Mouse (Mus musculus): ENCODE measurements around the gene Pcp4l1.

The Pcp4l1 gene

DNA sequence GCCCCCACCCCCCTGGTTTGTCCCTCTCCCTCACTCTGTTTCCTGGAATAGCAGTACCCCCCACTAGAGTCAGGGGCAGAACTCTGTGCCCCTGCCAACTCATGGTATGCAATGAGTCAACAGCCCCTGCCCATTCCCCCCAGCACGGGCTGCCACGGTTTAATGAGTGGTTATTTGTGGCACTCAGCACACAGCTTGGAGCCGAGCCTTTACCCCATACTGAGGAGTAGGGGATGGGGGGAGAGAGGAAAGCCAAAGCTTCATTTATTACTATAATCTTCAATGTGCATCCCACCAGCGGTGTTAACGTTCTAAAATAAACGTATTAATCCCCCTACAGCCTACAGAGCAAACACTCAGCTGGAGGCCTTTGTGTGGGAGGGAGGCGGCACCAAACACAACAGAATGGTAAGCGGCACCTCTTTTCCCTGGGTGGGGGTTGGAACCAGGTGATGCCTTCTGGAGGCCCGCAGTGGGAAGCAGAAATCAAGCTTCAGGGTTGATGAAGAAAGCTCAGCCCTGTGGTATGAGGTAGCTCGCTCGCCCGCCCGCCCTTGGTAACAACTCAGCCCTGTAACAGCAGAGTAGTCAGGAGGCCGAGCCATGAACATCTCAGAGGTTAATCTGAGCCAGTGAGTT lies 6.5 kb downstream of the Pcp4l1 start:
- in situ Hi-C loops (cut with MseI, MboI): no loop called here

DNA sequence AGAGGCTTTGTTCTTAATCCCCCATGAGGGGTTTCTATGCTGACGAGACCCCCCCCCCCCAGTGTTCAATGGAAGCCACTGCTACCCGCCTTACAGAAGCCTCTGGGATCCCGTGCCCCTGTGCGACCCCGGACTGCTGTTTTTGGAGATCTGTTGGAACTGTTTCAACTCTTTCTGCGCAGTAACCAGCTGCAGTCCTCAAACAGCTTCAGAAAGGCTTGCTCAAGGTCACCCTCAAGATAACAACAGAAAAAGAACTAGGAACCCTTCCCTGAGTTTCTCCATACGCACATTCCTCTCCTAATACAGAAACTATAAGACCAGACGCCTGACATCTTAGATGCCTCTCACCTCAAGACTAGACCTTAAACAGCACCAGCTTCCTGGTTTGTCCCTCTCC lies 7.0 kb downstream of the Pcp4l1 start:
- in situ Hi-C loops (cut with MseI, MboI): no loop called here

DNA sequence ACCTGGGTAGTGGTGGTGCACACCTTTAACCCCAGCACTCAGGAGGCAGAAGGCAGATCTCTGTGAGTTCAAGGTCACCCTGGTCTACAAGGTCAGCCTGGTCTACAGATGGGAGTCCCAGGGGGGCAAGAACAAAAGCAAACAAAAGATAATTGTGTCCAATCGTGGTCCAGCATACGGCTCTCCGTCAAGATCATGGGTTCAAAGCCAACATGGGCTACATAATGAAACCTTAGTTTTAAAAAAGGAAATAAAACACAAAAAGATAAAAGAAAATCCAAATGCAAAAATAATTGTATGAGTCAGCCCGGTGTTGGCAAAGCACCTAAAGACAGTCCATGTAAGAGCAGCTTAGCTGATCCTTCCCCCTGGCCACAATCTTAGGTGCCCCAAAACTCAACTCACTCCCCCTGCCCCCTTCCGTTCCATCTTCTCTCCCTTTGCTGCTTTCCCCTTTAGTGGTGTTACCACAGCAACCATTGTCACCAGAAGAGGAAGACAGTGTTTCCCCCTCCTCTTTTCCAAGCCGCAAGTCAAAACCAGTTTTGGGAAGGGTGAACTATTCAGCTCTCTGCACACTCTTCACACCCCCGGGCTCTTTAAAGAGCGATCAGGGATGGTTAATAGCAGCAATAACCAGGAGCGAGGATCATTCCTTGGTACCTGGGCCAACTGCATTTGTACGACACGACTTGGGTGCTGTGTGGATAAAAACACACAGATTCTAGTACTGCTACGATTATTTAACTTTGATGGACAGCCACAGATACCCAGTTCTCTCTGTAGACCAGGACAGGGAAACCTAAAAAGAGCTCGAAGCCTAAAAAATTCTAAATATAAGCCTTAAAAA lies 8.0 kb downstream of the Pcp4l1 start:
- in situ Hi-C loops (cut with MseI, MboI): no loop called here

DNA sequence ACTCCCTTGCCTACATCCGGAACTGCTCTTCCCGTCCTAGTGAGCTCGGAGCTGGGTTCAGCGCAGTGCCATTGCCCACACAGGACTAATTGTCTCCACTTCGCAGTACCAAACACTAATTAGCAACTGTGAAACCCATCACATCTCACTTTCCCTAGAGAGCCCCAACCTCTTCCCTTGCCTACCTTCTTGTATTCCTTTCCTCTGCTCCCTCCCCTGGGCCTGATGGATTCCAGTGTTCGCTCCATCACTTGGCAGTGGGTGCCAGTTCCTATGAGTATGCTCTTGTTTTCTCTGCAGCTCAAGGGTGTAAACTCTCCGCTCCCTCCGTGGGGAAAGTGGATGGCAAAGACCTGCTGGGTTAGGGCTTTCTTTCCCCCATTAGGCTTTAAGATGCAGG lies 10.4 kb downstream of the Pcp4l1 start:
- in situ Hi-C loops (cut with MseI, MboI): no loop called here

DNA sequence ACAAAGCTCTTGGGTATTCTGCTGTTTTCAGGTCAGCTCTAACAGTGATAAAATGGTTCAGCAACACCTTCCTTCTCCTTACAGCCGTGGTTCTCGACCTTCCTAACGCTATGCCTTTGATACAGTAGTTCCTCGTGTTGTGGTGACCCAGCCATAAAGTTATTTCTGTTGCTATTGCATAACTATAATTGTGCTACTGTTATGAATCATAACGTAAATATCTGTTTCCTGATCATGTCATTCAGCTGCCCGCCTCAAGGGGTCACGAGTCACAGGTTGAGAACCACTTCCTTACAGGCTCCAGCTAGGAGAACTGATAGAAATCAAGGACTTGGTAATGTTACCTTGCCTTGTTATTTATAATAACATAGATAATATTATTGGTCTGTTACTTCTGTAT lies 11.8 kb downstream of the Pcp4l1 start:
- in situ Hi-C loops (cut with MseI, MboI): no loop called here

DNA sequence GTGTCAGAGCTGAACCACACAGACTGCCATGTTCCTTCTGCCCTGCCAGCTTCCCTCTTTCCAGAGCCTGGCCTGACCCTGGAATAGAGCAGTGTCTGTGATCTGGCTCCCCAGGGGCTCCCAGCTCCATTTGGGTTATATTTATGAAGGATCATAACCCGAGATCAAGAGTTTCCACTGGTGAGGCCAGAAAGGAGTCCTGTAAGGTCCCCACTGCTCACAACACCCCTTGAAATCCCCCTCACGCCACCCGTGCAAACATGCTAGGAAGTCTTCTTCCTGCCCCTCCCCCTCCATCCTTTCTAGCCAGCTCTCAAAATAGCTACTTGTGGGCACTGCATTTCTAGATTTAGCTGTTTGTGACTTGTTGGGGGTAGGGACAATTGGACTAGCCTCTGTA lies 12.4 kb downstream of the Pcp4l1 start:
- in situ Hi-C loops (cut with MseI, MboI): no loop called here

DNA sequence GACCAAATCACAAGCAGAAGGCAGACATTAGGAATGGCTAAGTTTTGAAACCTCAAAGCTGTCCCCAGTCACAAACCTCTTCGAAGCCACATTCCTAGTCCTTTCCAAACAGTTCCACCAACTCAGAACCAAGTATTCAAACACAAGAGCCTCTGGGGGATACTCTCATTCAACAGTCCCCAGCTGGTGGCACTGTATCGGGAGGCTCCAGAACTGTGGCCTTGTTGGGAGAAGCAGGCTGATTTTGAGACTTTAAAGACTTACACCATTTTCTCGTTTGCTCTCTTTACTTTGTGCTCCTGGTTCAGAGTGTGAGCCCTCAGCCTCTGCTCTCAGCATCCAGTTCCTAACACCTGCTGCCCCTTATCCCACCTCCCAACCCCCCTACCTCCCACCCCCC lies 13.0 kb downstream of the Pcp4l1 start:
- in situ Hi-C loops (cut with MseI, MboI): no loop called here

DNA sequence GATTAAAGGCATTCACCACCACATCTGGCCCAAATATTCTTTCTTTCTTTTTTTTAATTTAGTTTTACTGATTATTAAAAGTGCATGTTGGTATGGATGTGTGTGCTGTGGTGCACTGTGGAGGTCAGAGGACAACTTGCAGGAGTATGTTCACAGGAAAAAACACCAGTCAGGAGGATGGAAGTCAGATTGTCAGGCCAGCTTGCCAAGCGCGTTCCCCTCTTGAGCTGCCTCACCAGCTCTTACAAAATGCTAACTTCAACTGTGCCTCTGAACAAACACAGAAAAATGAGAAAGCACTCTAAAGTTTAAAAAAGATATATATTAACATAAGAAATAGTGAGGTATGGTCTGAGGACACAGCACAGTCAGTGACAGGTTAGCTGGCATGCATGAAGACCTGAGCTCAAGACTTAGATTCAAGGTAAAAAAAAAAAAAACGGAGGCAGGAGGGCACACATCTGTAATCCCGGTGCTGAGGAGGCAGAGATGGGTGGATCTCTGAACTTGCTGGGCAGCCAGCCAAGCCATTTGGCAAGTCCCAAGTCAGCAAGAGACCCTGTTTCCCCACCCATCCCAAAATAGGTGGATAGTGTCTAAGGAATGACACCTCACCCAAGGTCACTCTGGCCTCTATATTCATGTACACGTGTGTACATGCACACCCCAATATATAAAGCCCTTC lies 16.4 kb downstream of the Pcp4l1 start:
- in situ Hi-C loops (cut with MseI, MboI): no loop called here

DNA sequence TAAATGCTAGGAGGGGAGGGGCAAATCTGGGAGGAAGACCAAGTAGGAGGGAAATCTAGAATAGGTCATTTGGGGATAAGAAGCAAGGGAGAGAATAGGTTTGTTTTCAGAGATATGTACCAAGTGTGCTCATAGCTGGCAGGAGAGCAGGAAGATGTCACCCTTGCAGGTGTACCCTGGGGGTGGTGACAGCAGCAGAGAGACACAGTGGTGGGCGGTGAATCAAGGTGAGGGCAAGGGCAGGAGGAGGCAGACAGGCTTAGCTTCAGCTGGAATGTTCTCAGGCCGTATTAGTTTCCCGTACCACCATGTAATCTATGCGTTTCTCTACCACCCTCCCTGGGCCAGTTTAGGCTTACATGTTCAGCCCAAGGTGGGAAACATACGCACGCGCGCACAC lies 23.3 kb downstream of the Pcp4l1 start:
- in situ Hi-C loops (cut with MseI, MboI): no loop called here

DNA sequence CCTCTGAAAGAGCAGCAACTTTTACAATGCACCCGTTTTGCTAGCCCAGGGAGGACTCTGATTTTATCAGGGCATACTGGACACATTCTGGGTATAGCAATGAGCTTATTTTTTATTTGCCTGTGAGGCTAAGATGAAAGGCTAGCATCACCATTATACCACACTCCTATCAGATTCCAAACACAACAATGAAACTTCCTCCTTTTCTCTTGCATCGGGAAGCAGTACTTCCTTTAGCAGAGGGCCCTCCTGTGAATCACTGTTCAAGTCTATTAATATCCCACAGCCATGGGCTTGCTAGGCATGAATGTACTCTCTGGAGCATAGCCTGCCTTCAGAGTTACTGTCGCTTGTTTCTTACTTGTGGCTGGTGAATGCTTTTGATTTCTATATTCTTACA lies 24.9 kb downstream of the Pcp4l1 start:
- in situ Hi-C loops (cut with MseI, MboI): no loop called here

DNA sequence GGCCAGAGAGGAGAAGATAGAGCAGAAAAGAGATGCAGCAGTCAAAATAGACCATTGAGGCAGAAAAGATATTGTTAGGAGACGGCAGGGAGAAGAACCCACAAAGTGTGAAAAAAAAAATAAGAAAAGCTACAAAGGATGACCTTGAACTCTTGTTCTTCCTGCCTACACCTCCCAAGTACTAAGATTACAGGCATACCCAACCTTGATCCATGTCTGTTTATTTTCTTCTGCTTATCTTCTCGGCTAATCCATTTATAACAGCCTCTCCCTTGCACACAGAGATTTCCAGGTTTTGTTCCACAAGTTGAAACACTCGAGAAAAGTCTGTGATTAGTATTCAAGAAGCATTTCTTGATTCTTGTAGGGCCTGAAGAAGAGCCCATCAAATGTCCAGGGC lies 26.2 kb downstream of the Pcp4l1 start:
- in situ Hi-C loops (cut with MseI, MboI): no loop called here

DNA sequence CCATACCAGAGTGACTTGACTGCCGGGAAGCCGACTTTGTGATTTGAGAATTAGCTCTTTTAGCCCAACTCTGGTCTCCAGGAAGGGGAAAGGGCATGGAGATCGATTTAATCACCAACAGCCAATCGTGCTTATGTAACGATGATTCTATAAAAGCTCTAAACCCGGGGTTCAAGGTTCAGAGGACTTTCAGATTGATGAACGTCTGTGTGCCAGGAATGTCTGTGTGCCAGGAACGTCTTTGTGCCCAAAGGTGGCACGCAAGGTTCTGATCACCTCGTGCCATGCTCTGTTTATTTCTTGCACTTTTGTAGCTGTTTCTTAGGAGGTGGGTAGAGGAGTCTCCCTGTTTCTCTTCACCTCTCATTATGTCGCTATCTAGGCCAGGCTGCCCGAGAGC lies 27.2 kb downstream of the Pcp4l1 start:
- in situ Hi-C loops (cut with MseI, MboI): no loop called here

DNA sequence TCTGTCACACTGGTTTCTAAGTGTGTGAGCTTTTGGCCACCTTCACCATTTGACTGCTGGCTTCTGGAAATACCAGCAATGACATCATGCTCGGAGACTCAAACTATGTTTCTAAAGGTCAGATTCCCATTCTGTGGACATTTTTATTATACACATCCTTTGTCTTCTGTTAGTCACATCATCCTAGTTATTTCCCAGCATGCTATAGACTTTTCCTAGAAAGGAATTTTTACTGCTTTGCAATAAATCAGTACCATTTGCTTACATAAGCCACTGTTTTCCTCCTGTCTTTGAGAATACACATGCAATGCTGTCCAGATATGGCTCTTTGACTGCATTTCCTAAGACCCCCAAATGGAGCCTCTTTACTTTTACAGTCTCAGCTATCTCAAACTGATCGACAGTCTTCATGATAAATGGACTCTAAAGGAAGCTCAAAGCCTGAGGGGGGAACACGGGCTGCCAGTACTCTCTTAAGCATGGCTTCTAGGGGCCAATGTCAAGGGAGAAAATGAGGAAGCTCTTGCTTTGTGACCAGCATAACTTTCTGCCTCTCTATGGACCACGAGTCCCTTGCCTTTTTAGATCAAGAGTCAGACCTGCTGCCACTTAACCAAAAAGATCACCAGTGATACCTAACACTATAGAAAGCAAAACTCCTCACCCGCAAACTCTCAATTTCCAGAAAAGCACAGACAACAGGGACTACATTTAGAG lies 30.3 kb downstream of the Pcp4l1 start:
- in situ Hi-C loops (cut with MseI, MboI): no loop called here

DNA sequence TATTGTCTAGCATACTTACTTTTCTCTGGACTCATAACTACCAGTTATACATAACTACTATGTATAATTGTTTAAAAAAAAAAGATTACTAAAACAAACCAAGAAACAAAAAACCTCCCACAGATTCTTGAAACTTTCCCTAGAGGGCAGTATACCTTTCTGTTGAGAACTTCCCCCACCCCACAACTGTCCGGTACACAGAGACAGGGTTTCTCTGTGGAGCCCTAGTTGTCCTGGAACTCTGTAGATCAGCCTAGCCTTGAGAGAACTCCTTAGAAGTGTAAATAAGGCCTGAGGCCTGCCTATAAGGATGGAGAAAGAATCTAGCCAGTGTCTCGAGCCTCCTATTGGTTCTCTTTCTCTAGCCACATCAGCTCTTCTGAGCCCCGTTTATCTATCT lies 31.8 kb downstream of the Pcp4l1 start:
- in situ Hi-C loops (cut with MseI, MboI): no loop called here

DNA sequence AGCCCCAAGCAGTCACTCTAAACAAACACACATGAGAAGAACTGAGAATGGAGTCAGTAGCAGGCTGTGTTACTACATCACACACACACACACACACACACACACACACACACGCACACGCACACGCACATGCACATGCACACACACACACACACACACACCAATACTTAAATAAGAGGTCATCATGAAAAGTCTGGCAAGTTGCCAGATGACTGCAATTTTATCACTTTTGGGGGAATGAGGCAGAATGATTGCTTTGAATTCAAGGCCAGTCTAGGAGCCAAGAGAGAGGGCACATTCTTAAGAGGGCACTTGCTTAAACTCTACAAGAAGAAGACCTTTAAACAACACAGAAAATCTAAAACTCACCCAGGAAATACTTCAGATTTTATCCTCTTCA lies 33.5 kb downstream of the Pcp4l1 start:
- in situ Hi-C loops (cut with MseI, MboI): no loop called here

DNA sequence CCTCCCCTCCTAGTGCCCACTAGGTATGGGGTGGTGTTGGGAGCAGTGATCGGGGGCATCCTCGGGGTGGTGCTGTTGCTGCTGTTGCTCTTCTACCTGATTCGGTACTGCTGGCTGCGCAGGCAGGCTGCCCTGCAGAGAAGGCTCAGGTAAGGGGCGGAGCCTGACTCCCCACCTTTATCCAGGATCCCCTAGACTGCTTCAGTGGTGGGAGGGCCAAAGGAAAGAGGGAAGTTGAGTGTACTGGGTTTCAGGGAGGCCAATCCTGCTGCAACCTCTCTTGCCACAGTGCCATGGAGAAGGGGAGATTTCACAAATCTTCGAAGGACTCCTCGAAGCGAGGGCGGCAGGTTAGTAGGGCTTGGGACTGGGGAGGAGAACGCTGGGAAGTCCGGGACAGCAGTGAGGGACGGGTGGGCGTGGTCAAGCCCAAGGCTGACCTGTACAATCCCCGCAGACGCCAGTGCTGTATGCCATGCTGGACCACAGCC lies 36.5 kb downstream of the Pcp4l1 start:
- in situ Hi-C loops (cut with MseI, MboI): no loop called here

DNA sequence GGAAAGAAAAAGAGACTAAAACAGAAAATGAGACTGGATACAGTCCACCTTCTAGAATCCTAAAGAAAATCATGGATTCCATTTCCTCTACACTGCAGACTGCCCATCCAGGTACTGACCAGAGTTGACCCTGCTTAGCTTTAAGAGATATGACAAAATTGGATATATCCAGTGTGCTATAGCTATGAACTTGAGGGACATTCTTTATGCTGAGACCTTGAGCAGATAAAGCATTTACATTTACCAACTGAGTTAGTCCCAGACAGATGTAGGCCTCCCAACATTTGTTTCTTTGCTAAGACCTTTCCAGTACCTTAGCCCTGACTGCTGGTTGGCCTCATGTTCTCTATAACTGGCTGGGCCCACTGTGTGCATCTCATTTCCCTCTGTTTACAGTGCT lies 38.1 kb downstream of the Pcp4l1 start:
- in situ Hi-C loops (cut with MseI, MboI): no loop called here

DNA sequence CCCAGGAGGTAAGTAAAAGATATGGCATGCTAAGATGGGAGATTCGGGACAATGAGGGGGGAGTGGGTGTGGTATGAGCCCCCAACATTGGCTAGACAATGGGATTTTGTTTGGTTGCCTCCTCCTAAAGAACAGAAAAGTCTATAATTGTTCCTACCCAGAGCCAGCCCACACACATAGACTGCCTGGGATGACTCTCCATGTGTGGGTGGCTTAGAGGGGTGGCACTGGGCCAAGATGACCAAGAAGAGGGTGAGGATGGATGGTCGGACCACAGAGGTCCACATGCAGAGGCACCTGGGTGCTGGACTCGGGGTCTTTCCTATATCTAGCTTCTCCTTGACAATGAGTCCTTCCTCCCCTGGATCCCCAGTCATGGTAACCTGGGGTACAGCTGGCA lies 39.4 kb downstream of the Pcp4l1 start:
- in situ Hi-C loops (cut with MseI, MboI): no loop called here

DNA sequence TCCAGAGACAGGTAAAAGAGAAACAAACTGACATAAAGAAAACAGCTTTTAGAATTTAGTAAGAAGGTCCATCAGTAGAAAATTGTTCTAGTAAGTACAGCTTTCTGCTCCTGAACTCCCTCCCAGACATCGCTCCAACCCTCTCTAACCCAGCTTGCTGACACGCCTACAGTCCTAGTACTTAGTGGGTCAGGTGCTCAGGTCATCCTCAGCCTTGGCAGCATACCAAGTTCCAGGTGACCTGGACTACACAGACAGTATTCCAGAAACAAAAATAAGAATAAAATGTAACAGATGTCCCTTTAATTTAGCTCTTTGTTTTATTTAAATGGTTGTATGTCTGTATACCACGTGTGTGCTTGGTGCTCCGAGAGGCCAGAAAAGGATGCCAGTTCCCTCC lies 44.1 kb downstream of the Pcp4l1 start:
- in situ Hi-C loops (cut with MseI, MboI): no loop called here

DNA sequence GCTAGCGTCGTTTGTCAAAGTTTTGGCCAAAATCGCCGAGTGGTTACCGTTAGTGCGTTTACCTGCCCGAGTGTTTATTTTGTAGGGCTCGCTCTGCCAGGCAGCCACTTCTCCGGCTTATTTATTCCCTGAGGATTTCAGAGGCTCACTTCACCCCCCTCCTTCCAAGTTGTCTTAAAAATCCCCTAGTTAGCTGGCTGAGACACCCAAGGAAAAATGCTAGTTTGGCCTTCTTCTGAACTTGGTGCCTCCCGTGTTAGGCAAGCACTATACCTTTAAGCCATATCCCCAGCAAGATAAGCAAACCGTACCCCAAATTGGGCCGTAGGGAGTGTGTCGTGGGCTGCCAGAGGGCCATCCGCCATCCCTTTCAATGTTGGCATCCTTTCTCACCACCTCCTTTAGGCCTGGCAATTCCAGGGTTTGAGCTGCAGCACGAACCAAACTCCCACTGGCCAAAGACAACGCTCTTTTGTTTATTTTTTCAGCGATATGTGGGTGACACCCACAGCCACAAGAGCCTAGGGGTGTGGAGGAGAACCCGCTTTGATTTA lies 45.2 kb downstream of the Pcp4l1 start:
- in situ Hi-C loops (cut with MseI, MboI): no loop called here

DNA sequence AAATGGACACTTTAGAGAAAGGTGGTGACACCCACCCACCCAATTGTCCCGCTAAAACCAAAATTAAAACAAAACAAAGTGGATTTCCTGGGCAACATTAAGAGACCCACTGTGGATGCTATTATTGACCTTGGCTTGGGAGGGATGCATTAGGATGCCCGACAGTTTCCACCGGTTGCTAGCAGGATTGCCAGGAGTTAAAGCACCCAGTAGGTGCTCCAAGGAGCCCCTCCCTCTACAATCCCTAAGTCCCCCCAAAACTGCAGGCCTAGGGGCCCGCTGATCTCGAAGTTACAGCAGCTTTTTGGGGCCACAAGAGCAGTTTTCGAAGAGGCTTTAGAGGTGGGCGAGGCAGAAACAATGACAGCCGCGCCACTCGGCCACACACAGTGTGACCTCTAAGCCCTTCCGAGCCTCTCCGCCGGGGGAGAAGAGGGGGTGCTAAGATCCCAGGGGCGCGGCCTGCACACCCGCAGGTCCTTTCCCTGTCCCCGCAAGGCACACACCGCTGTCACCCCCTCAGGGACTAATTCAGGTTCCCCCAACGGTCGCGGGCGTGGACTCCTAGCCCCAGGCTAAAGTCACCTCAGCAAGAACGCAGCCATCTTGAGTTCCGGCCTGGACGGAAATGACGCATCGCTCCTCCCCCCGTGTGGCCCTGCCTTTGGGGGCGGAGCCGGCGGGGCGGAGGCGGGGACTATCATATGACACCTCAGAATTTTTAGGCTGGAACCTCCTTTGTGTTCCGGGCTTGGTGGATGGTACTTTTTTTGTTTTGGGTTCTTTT lies 45.9 kb downstream of the Pcp4l1 start, which contains the start of the genes Sdhc and Mpz:
Gene Sdhc (minus strand): TSS at position 630 of the 787 bp plus-strand sequence.
Gene Mpz (plus strand): TSS at position 738 of the 787 bp plus-strand sequence.
- in situ Hi-C loops (cut with MseI, MboI): no loop called here

Measured in mouse trophoblast stem cell (cell line).